Mouse (Mus musculus): ENCODE results near the gene Rbm14. TPM values are rescaled to one million over a fixed set of nuclear protein-coding genes. Genes with fewer than 3 reads are reported as not detected.

Gene Rbm14
- 10 to 100 TPM; 49.9 to 59.8 TPM for total RNA-seq (2021)

DNA sequence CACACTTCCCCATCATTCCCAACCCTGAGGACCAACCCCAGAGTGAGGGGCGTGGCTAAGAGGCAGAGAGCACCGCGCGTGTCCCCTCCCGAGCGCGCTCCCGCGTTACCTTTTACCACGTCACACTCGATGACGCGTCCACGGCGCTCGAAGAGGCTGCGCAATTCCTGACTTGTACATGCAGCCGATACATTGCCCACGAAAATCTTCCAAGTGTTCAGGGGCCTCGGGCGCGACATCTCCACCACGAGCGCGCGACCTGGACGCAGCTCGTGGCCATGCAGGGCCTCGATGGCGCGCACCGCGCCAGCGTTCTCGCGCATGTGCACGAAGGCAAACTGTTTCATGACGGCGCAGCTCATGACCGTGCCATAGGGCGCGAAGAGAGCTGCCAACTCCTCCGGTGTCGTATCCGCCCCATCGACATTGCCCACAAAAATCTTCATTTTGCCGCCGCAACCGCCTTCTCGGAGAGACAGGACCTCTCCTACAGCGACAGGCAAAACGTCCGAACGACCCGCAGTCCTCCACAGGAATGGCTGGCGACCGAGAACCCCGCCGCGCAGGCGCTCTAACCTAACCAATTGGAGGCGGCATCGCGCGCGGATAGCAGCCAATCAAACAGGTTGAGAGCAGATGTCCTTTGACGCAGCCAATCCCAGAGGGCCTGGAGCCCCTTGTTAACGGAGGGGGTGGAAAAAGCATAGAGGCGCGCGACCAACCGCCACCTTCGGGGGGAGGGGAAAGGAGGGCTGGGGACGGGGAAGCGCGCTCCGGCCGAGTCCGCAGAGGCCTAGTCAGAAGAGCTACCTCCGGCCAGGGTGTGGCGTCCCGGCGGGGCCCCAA, at the start of gene Rbm14, which contains the start of gene Gm21992:
Rbm14 (minus strand) TSS at position 572 of the 846 bp plus-strand sequence.
Gm21992 (minus strand) TSS at position 550 of the 846 bp plus-strand sequence.
- peak; percentile 99 for DNase-seq (ENCODE audit: low spot score in 2 of 2)
- intact Hi-C loops (cut with DNase I): loop anchor here (1.0 kb wide), 1 partner anchor 55 kb away; the partner anchor contains the start of gene Rbm4b

DNA sequence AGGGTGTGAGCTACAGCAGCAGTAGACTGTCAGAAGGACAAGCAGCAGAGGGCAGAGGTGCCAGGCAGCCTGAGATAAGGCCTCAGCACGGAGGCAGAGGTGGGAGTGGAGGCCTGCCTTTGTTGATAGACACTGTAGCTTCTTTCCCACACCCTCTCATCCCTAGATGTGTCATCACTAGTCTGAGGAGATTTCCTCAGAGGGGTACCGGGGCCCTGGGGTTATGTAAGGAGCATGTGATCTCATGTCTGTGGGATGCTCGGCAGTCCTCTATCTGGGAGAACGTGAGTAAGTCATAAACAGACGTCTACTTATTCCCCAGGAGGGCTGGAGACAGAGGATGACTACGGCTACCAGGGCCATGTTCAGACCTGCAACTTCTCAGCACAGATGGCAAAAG, 47.6 kb upstream of the Rbm14 start:
- intact Hi-C loops (cut with DNase I): no loop called here
- peak in 1 of 2 experiments; percentile 60 for DNase-seq (ENCODE audit: low spot score in 2 of 2)

DNA sequence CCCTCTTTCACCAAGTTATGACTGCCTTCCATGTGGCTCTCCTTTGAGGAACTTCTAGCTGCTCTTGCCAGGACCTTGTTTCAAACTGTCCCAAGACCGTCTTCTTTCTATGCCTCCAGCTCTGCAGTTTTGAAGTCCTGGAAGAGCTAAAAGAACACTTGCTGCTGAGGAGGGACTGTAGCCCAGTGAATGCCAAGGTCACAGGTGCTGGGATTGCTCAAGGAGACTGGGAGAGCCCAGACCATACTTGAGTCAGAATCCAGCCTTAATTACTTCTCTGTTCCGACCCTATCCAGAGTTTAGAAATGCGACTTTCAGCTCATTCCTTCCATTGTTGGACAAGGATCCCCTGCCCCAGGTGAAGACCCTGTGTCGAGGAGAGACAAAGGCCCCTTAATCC, 44.5 kb upstream of the Rbm14 start:
- DNase-seq (ENCODE audit: low spot score in 2 of 2): no peak
- intact Hi-C loops (cut with DNase I): no loop called here

GRCm38 (mm10) chr19:4855470-4855820, 44.0 kb upstream of the Rbm14 start:
- no peak for DNase-seq (ENCODE audit: low spot score in 2 of 2)
- intact Hi-C loops (cut with DNase I): no loop called here

DNA sequence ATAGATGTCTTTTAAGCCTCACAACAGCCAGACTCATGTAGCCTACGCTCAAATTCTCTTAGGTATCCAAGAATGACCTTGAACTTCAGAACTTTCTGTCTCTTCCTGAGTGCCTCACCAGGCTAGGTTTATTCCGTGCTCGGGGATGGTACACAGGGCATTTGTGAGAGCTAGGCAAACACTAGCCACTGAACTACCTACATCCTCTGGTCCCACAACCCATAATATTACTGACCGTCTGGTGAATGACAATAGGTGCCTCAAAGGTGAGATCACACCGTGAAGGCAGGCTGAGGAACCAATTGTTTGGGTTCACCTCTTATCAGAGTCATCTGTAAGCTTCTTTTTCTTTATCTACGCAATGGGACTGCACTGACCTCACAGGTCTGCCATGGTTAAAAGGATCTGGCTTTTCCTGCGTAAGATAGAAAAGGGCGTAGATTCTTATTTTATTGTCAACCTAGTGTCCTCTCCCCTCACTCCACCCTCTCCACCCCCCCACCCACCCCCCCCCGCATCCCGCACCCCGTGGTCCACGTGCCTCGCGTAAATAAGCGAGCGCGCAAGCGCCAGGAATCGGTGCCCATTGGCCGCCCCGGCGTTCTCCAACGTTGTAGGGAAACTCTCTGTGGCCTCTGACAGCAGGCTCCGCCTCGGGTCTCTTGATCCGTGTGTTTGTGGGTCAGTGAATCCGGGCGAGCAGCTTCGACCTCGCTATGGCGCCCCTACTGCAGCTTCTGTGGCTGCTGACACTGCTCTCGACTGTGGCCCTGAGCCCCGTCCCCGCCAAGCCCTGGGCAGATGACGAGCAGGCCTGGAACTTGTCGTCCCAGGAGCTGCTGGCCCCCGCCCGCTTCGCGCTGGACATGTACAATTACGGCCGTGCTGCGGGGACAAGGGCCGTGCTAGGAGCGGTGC, 43.4 kb upstream of the Rbm14 start, which contains the start of gene Ctsf:
Ctsf (plus strand) TSS at position 579 of the 918 bp plus-strand sequence.
- intact Hi-C loops (cut with DNase I): no loop called here

DNA sequence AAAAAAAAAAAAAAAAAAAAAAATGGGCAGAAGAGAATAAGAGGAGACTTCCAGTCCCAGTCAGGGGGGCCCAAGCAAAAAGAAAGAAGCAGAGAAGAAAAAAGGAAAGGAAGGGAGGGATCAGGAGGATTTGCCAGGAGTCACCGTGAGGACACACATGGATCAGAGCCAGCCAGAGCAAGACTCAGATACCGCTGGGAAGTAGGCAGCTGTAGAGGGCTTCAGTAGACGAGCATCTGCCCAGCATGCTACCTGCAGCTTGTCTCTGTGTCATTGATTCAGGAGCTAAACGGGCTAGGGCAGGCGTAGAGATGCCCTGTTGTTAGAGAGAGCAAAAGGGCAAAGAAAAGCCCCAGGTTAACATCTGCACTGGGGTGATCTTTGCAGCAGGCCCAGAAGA, 38.8 kb upstream of the Rbm14 start:
- intact Hi-C loops (cut with DNase I): no loop called here
- no peak for DNase-seq (ENCODE audit: low spot score in 2 of 2)

More for the DNA sequence above, 43.4 kb upstream of the Rbm14 start, which contains the start of gene Ctsf:
- peak; percentile 88 to 95 for DNase-seq (ENCODE audit: low spot score in 2 of 2)

DNA sequence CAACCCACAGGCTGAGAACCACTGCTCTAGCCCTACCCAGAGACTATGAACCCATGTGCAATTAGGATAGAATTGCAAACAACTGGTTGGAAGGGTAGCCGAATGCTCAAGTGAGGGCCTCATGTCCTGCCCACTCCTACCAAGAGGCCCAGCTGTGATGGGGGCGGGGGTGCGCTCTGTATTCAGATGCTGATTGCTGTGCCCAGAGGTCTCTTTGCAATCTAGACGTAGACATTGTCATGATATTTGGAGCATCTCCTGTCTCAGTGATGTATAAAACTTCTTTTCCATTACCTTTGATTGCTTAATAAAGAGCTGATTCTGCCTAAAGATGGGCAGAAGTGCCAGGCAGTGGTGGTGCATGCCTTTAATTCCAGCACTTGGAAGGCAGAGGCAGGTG, 38.4 kb upstream of the Rbm14 start:
- no peak for DNase-seq (ENCODE audit: low spot score in 2 of 2)
- intact Hi-C loops (cut with DNase I): loop anchor here (2.0 kb wide), 1 partner anchor 93 kb away; the partner anchor contains the start of gene Rbm4b

- peak in 1 of 2 experiments; percentile 28 for DNase-seq (ENCODE audit: low spot score in 2 of 2)
- intact Hi-C loops (cut with DNase I): no loop called here
These were observed 36.1 kb upstream of the Rbm14 start for GRCm38 (mm10) chr19:4847490-4847889.

DNA sequence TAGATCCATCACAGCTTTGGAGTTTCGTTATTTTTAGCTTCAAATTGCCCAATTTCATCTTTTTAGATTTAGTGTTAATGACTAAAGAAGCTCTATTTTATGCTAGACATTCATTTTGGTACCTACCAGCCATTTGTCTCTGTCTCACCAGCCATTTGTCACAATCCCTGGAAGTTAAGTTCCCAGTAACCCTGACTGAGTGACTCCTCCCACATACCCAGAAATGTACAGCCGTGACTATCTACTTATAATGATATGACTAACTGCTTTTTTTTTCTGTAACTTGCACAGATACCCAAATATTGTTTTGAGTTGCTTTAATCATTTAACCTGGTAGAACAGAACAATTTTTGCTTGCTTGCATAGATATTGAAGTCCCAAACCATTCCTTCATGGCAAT, 34.4 kb upstream of the Rbm14 start:
- intact Hi-C loops (cut with DNase I): no loop called here
- DNase-seq (ENCODE audit: low spot score in 2 of 2): no peak

DNA sequence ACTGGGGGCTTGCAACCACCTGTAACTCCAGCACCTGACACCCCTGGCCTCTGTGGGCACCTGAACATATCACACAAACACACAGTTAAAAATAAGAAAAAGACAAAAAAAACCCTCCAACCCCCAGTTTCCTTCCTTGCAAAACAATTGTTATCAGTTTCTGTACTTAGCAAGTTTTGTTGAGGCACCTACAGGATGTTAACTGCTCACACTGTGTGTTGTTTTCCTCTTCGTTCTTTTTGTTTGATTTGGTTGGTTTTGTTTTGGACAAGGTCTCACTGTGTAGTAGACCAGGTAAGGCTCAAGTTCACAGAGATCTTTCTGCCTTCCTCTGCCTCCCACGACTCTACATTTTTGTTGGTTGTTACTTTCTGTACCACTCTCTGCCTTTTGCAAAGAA, 31.2 kb upstream of the Rbm14 start:
- intact Hi-C loops (cut with DNase I): no loop called here

DNA sequence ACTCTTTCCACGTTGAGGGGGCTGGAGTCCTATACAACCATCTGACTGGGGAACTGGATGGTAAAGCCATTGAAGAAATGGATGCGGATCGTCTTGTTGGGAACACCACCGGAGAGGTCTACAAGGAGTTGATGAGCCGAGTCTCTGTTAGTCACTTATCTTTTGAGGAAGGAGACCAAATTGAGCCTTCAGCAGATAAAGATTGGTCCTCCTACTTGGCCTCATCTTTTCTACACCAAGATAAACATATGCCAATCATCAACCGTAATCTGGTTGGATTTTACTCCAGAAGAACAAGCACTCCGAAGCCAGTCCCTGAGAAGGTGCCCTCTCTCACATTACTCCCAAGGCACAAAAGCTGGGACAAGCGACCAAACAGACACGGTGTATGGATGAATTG, 29.4 kb upstream of the Rbm14 start:
- DNase-seq (ENCODE audit: low spot score in 2 of 2): no peak
- intact Hi-C loops (cut with DNase I): no loop called here

More for the DNA sequence above, 31.2 kb upstream of the Rbm14 start:
- no peak for DNase-seq (ENCODE audit: low spot score in 2 of 2)

DNA sequence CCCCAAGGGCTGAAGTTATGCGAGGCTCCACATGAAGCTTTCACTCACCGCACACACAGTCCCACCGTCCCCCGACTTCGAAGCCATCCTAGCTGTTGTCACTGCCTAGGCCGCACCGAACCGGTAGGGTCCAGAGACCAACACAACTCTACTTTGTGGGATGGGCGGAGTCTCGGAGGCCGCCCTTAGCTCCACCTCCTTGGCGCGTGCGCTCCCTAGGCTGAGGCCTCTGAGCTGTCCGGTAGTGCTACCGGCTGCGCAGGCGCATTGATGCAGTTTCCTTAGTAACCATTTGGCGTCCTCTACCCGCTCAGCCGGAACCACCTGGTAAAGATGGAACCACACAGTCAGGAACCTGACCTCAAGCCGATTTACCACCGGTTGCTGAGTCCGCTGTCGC, 27.7 kb upstream of the Rbm14 start, which contains the start of the genes Ccs and Ccdc87:
Ccs (minus strand) TSS at position 184 of the 400 bp plus-strand sequence.
Ccdc87 (plus strand) TSS at position 218 of the 400 bp plus-strand sequence.
- DNase-seq (ENCODE audit: low spot score in 2 of 2): peak; percentile 97 to 98
- intact Hi-C loops (cut with DNase I): no loop called here

DNA sequence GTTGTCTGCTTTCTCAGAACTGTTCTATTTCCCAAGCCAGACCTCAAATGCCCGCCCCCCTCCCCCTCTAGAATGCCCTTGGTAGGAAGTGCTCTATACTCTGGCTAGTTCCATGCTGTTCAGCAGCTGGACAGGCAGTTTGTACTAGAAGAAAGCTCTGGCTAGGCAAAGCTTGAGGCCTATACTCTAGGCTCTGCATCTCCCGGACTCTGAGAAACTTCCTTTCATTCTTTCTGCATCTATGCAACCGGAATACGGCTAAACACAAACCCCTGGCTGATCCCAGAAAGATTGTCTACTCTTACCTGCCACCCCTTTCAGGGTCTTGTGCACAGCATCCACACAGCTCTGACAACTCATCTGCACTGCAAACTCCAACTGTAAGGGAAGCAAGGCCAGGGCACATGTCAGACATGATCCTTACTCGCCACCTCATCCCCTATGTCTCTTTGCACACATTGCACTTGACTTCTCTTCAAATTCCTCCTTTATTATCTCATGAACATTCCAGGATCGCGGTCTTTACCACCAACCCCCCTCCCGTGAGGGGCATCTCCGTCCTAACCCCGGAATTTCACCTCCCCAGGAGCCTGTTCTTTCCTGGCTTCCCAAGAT, 27.2 kb upstream of the Rbm14 start:
- no peak for DNase-seq (ENCODE audit: low spot score in 2 of 2)
- intact Hi-C loops (cut with DNase I): no loop called here

DNA sequence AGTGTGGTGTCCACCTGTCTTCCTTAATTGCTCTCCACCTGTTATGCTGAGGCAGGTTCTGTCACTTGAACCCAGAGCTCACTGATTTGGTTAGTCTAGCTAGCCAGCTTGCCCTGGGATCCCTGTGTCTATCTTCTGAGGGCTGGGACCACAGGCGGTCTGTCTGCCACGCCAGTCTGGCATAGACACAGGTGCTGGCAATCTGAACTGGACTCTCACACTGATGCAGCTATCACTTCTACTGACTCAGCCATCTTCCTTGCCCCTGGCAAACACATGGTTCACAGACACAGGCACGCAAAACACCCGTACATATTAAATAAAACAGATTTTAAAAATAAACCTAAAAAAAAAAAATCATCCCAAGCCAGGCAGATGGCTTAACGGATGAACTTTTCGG, 25.6 kb upstream of the Rbm14 start:
- intact Hi-C loops (cut with DNase I): no loop called here

GRCm38 (mm10) chr19:4836096-4836495, 24.7 kb upstream of the Rbm14 start:
- no peak for DNase-seq (ENCODE audit: low spot score in 2 of 2)
- intact Hi-C loops (cut with DNase I): no loop called here

More for the DNA sequence above, 25.6 kb upstream of the Rbm14 start:
- no peak for DNase-seq (ENCODE audit: low spot score in 2 of 2)

GRCm38 (mm10) chr19:4833977-4834376, 22.5 kb upstream of the Rbm14 start:
- no peak for DNase-seq (ENCODE audit: low spot score in 2 of 2)
- intact Hi-C loops (cut with DNase I): no loop called here

DNA sequence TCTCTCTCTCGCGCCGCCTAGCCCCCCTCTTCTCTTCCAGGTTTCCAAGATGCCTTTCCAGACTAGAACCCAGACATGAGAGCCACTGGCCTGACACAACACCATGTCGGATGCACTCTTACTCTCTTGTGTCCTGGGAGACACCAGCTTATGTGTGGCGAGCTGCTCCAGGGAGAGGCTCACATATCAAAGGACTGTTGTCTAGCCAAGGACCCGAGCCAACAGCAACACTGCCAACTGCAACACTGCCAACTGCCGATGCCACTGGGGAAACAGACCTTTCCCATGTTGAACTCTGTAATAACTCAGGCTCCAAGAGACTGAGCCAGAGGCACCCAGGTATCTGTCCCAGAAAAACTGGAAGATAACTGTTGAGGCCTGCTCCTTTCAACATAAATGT, 17.7 kb upstream of the Rbm14 start:
- DNase-seq (ENCODE audit: low spot score in 2 of 2): peak; percentile 11 to 22
- intact Hi-C loops (cut with DNase I): no loop called here

- intact Hi-C loops (cut with DNase I): no loop called here
- DNase-seq (ENCODE audit: low spot score in 2 of 2): no peak
These were observed 17.1 kb upstream of the Rbm14 start for GRCm38 (mm10) chr19:4828444-4829114.

GRCm38 (mm10) chr19:4820678-4821303, 9.4 kb upstream of the Rbm14 start:
- intact Hi-C loops (cut with DNase I): no loop called here
- peak; percentile 55 to 78 for DNase-seq (ENCODE audit: low spot score in 2 of 2)
